Mouse (Mus musculus) megakaryocyte, embryonic 14.5 days (primary cell): ENCODE measurements around the gene Acy3.

ENCODE experiments used
- FLI1 ChIP-seq: IDR thresholded peaks from 2 replicates; pipeline ENCODE4 v1.6.1; 2012; ENCODE audit warnings: low read length, inconsistent platforms, mixed read lengths
- GATA1 ChIP-seq: IDR thresholded peaks from 3 replicates; pipeline ENCODE4 v1.6.1; 2012; ENCODE audit warnings: mixed read lengths, low read length, inconsistent platforms, borderline replicate concordance

- no peak for TF ChIP-seq FLI1
- no peak for TF ChIP-seq GATA1
Observed at GRCm38 (mm10) chr19:3995505-3995904, 9.1 kb downstream of the Acy3 start.
